Mouse (Mus musculus) small intestine, adult 2 months (tissue): ENCODE measurements around the gene Klk7.

ENCODE experiments used
- CTCF ChIP-seq: fragments of 200-500 bp; IDR thresholded peaks from 2 replicates; pipeline ENCODE4 v1.5.1; 2012; ENCODE audit warnings: low read depth, mild to moderate bottlenecking, control low read depth, inconsistent platforms, low read length, moderate library complexity, mixed read lengths; ENCODE audit not compliant: insufficient replicate concordance, insufficient read length; ENCODE audit errors: extremely low read depth
- POLR2A ChIP-seq: fragments of 200-500 bp; IDR thresholded peaks from 2 replicates; pipeline ENCODE4 v1.6.1; 2012; ENCODE audit warnings: low read depth, mild to moderate bottlenecking, control low read depth, inconsistent platforms, low read length, moderate library complexity

DNA sequence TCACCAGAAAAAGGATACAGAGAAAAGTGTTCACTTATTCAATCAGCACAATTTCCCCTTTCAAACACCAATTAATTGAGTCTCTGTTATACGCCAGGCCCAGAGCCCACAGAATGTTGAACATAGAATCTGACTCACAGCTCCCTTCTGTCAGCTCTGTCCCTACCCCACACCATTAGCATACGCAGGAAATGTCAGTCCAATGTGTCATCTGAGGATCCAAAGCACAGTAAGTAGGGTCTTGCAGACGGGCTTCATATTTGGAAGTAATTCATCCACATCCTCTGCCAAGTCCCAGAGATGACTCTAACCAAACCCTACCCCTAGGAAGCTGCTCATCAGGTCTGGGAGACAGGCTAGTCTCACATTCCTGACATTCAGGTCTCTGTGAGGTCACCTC is 23.0 kb upstream of the Klk7 start:
- TF ChIP-seq CTCF (no peak), POLR2A (no peak)
